Mouse (Mus musculus): Measurements from ENCODE around the gene Dkk1.

GRCm38 (mm10) chr19:30586366-30586765 lies 36.9 kb upstream of the Dkk1 start:
- TF ChIP-seq CTCF (conservative IDR thresholded peaks at IDR 0.05; ENCODE audit: low read length) (no peak), NANOG (IDR thresholded peaks at IDR 0.05; ENCODE audit: borderline replicate concordance, low read length) (no peak)
